10 mouse cellular contexts compared by ENCODE assay signal in the genomic region with DNA sequence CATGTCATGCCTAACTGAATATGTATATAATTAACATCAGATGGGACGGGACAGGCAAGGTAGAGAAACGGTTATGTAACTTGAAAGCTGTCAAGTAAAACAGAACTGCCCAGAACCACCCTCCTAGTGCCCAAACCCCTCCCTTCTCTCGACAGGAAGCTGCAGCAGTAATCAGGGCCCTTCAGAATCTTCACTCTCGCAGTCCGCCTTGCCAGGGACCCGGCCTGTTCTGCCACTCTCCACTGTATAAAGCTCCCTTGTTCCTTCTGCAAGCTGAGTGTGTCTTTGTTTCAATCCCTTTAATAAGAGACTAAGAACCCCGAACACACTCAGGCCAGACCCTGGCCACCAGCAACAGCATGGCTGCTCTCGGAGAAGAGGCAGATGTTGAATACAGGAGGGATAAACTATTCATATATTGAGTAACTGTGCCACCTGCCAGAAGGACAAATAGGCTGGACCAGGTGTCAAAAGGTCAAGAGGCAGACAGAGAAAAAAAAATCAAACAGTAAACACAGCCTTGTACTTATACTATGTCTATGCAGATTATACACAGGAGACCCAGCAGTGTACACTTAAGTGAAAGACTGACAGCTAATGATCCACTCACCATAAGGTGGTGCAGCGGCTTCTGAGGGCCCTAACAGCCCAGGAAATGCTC. TPM values are rescaled to one million over a fixed set of nuclear protein-coding genes. Genes with fewer than 3 reads are reported as not detected.
DNase-seq lines count a peak whose midpoint lies in the region; ATAC-seq and TF ChIP-seq lines count a peak whose summit lies in the region.
"Had no signal": no experiment of that assay in that cellular context is flagged by ENCODE, and none has a peak within 500 bp of the region (broad histone marks: within the 10 kb centered on the region; RNA-seq: fewer than 3 reads in every experiment).

No protein-coding gene starts in this region.

- no peak overlapping the region for H3K4me3 ChIP-seq in heart, postnatal 0 days (ENCODE audit: low read depth, low read length)
- no peak overlapping the region for H3K4me3 ChIP-seq in forebrain, embryonic 16.5 days (replicated peaks; ENCODE audit: low read length)
- H3K4me3 ChIP-seq: myocyte had no signal

- H3K27me3 ChIP-seq in heart, postnatal 0 days (ENCODE audit: control insufficient read depth, insufficient read depth, low read length): no peaks in the 10 kb centered on the region
- no peaks in the 10 kb centered on the region for H3K27me3 ChIP-seq in forebrain, embryonic 16.5 days (replicated peaks; ENCODE audit: control insufficient read depth, insufficient read depth, low read length)

- no peak overlapping the region for H3K9ac ChIP-seq in heart, postnatal 0 days (replicated peaks; ENCODE audit: low read depth, low read length)
- no peak overlapping the region for H3K9ac ChIP-seq in forebrain, embryonic 16.5 days (replicated peaks; ENCODE audit: low read depth, low read length)

- no peak for DNase-seq in heart, postnatal 0 days (ENCODE audit: low spot score)
- DNase-seq in heart, postnatal 36 days: no peak
- DNase-seq in CD4-positive, CD25-positive, alpha-beta regulatory T cell, adult 2 months (ENCODE audit: low read depth, low spot score): peak; percentile 66
- DNase-seq in gastrocnemius, postnatal 36 days: no peak
- no peak for DNase-seq in cerebellum, postnatal 4 days (ENCODE audit: low spot score in 2 of 2)

- peak overlapping the region; percentile 20; the same call in 1 of the 2 replicates for H3K27ac ChIP-seq in heart, postnatal 0 days (ENCODE audit: low read depth)
- H3K27ac ChIP-seq in forebrain, embryonic 16.5 days (ENCODE audit: low read length): peak overlapping the region; percentile 8; the same call in 1 of the 2 replicates

- 55% methylated on average over 9 of the region's 9 CpGs for WGBS in heart, postnatal 0 days
- WGBS in forebrain, embryonic 16.5 days: 31% methylated on average over 9 of the region's 9 CpGs

- peaks cover 4% of the 10 kb centered on the region; the same call in 1 of the 2 replicates for H3K36me3 ChIP-seq in heart, postnatal 0 days (replicated peaks; ENCODE audit: control insufficient read depth, insufficient read depth, low read length)
- no peaks in the 10 kb centered on the region for H3K36me3 ChIP-seq in forebrain, embryonic 16.5 days (ENCODE audit: control insufficient read depth, insufficient read depth)

- intact Hi-C loops in heart, postnatal 36 days (cut with DNase I): loop anchor here (5.0 kb wide), 1 partner anchor 47 kb away; the partner anchor contains the start of gene Tet3
- intact Hi-C loops in gastrocnemius, postnatal 36 days (cut with DNase I): no loop called here

- ATAC-seq in heart, postnatal 0 days (ENCODE audit: insufficient read depth, low read depth): no peak
- peak; percentile 36; the same call in 1 of the 2 replicates for ATAC-seq in forebrain, embryonic 16.5 days
- peak; percentile 56 for ATAC-seq in megakaryocyte, adult 5-6 weeks (ENCODE audit: poor library complexity, severe bottlenecking)
- no peak for ATAC-seq in erythroblast, adult 5-6 weeks (replicated peaks; ENCODE audit: low FRiP score, poor library complexity, severe bottlenecking)

- H3K4me2 ChIP-seq in heart, postnatal 0 days (ENCODE audit: low read depth, low read length): no peak overlapping the region
- no peak overlapping the region for H3K4me2 ChIP-seq in forebrain, embryonic 16.5 days (ENCODE audit: low read length)

- TF ChIP-seq CTCF in heart, postnatal 0 days (IDR thresholded peaks at IDR 0.05; ENCODE audit: low read depth): no peak

- no peaks in the 10 kb centered on the region for H3K9me3 ChIP-seq in heart, postnatal 0 days (replicated peaks; ENCODE audit: control insufficient read depth, low read length)
- H3K9me3 ChIP-seq in forebrain, embryonic 16.5 days (ENCODE audit: control insufficient read depth, low read length): no peaks in the 10 kb centered on the region
- H3K9me3 ChIP-seq: G1E had no signal

- peaks cover 39% of the 10 kb centered on the region for H3K4me1 ChIP-seq in heart, postnatal 0 days (ENCODE audit: control insufficient read depth, insufficient read depth)
- H3K4me1 ChIP-seq in forebrain, embryonic 16.5 days (replicated peaks; ENCODE audit: control insufficient read depth, insufficient read depth, low read length): peaks cover 28% of the 10 kb centered on the region

- TF ChIP-seq EP300 in heart, postnatal 0 days (IDR thresholded peaks at IDR 0.05; ENCODE audit: low read depth): no peak

RNA-seq across cellular contexts. Expression of gene Tet3, which starts 48.7 kb away (rescaled TPM):
- 14.1 and 17.3 TPM in 2 replicates for total RNA-seq in heart, postnatal 0 days (2014; rRNA removed; ENCODE audit: low replicate concordance)
- 16.4 and 17.2 TPM in 2 replicates for polyA plus RNA-seq in heart, postnatal 0 days (2015; fragmentation: Nextera tagmentation; extraction: Ambion mirVana)
- 10 to 100 TPM; 27.2 to 27.6 TPM for total RNA-seq in heart, postnatal 36 days (2021)
- polyA plus RNA-seq in forebrain, embryonic 16.5 days (2015; fragmentation: Nextera tagmentation; extraction: Ambion mirVana): 60.9 and 64.3 TPM in 2 replicates
- total RNA-seq in megakaryocyte, adult 5-6 weeks (2015): 36.1 and 36.2 TPM in 2 replicates
- total RNA-seq in megakaryocyte, adult 5-6 weeks (2017): 15.8 and 23.1 TPM in 2 replicates
- 29.6 and 35.1 TPM in 2 replicates for total RNA-seq in erythroblast, adult 5-6 weeks (2015; ENCODE audit: low replicate concordance)
- total RNA-seq in erythroblast, adult 5-6 weeks (2017; ENCODE audit: low replicate concordance): 24.9 and 25.5 TPM in 2 replicates
- 10 to 100 TPM; 21.1 to 23.7 TPM for total RNA-seq in gastrocnemius, postnatal 36 days (2021)

Comparison
In these comparisons a context has a peak if more than half of its experiments do, and no peak if none do; other contexts are left out.
1. ATAC-seq: peak in forebrain, embryonic 16.5 days (single experiment) and megakaryocyte, adult 5-6 weeks (single experiment); none in heart, postnatal 0 days (single experiment) and erythroblast, adult 5-6 weeks (single experiment).